8 mouse cellular contexts compared by ENCODE assay signal in genomic region chr1:90843836-90844235, GRCm38 (mm10). TPM values are rescaled to one million over a fixed set of nuclear protein-coding genes. Genes with fewer than 3 reads are reported as not detected.
A peak's percentile ranks its signal among the peaks of the same experiment; 100 is the strongest.
DNase-seq lines count a peak whose midpoint lies in the region; ATAC-seq lines count a peak whose summit lies in the region.

TSS of gene Col6a3 (minus strand) at chr1:90843971.

- H3K4me1 ChIP-seq in kidney, embryonic 14.5 days (ENCODE audit: control insufficient read depth, insufficient read depth, low read length) = no peaks in the 10 kb centered on the region; the same call in 1 of the 2 replicates

- peak within 1 kb of the TSS; percentile 51; the same call in 1 of the 2 replicates for H3K9ac ChIP-seq in kidney, embryonic 14.5 days (ENCODE audit: low read depth, low read length)

- DNase-seq in left cerebral cortex, postnatal 4 days = peak; percentile 39
- DNase-seq in left cerebral cortex, adult 18-20 months (ENCODE audit: low spot score in 2 of 2) = no peak
- DNase-seq in heart, adult 18-20 months = peak; percentile 80 to 84
- DNase-seq in lung, postnatal 10 days = peak; percentile 83
- no peak for DNase-seq in Muller cell, postnatal 12 days (ENCODE audit: inconsistent ontology term)
- DNase-seq in thymus, postnatal 0 days (ENCODE audit: low spot score) = no peak

- H3K9me3 ChIP-seq in kidney, embryonic 14.5 days (ENCODE audit: control insufficient read depth, low read length) = no peaks in the 10 kb centered on the region

- H3K36me3 ChIP-seq in kidney, embryonic 14.5 days (ENCODE audit: control insufficient read depth, insufficient read depth, low read length) = no peaks in the 10 kb centered on the region

- peak within 1 kb of the TSS; percentile 66; the same call in 1 of the 2 replicates for H3K27ac ChIP-seq in kidney, embryonic 14.5 days (ENCODE audit: low read depth, low read length)

- peak within 1 kb of the TSS; percentile 32 for H3K4me3 ChIP-seq in kidney, embryonic 14.5 days (ENCODE audit: low read length)

- peak within 1 kb of the TSS; percentile 46 for H3K4me2 ChIP-seq in kidney, embryonic 14.5 days (replicated peaks; ENCODE audit: low read depth, low read length)

- intact Hi-C loops in left cerebral cortex, postnatal 4 days (cut with DNase I) = loop anchor here (5.0 to 10.0 kb wide), 2 partner anchors 111 to 197 kb away; partner anchors contain the start of gene Prlh

- H3K27me3 ChIP-seq in kidney, embryonic 14.5 days (ENCODE audit: control insufficient read depth, insufficient read depth, low read length) = no peaks in the 10 kb centered on the region

- WGBS in kidney, embryonic 14.5 days = 49% methylated on average over 4 of the region's 4 CpGs

- ATAC-seq in kidney, embryonic 14.5 days (ENCODE audit: low FRiP score, low TSS enrichment) = peak; percentile 76; the same call in 1 of the 2 replicates
- ATAC-seq in frontal cortex, adult (ENCODE audit: low TSS enrichment) = no peak

RNA-seq across cellular contexts. Expression of gene Col6a3, which starts in this region (rescaled TPM):
- 10 to 100 TPM in 1 of 2 experiments, 1 to 10 TPM in 1; 7.8 to 10.5 TPM for total RNA-seq in left cerebral cortex, postnatal 4 days (2021)
- total RNA-seq in left cerebral cortex, adult 18-20 months (2021) = 1 to 10 TPM; 4.3 to 4.5 TPM
- total RNA-seq in heart, adult 18-20 months (2021) = 10 to 100 TPM; 20.8 to 25.6 TPM
- 22.0 and 22.8 TPM in 2 replicates for polyA plus RNA-seq in kidney, embryonic 14.5 days (2014; fragmentation: Nextera tagmentation; extraction: Ambion mirVana)
- polyA plus RNA-seq in thymus, postnatal 0 days (2015; fragmentation: Nextera tagmentation; extraction: Ambion mirVana) = 5.6 and 5.8 TPM in 2 replicates

Comparison
In these comparisons a context has a peak if more than half of its experiments do, and no peak if none do; other contexts are left out.
1. DNase-seq: peak in left cerebral cortex, postnatal 4 days (single experiment), heart, adult 18-20 months (2 of 2) and lung, postnatal 10 days (single experiment); none in left cerebral cortex, adult 18-20 months (0 of 2), Muller cell, postnatal 12 days (single experiment) and thymus, postnatal 0 days (single experiment).